Mouse (Mus musculus): ENCODE measurements around the gene Nfkbia.

DNA sequence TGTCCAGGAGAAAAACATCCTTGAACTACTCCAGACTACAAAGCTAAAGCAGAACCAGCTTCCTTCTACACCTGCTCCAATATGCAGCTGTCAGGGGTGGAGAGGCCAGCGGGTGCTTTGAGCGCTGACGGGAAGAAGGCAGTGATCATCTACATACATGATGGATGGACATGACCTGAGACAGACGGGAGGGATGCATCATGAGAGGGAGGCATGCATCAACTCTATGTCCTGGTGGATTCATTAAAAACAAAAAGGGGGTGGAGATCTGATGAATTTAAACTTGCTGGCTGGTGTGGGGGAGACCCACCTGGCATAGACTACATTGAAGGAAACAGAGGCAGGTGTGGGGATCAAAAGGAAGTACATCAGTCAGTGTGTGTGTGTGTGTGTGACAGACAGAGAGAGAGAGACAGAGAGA is 48.4 kb downstream of the Nfkbia start:
- TF ChIP-seq CTCF (IDR thresholded peaks at IDR 0.05; ENCODE audit: low read depth) (no peak), EP300 (optimal IDR thresholded peaks at IDR 0.05) (no peak)
